Mouse (Mus musculus): ENCODE data around the gene Gfpt1. TPM values are rescaled to one million over a fixed set of nuclear protein-coding genes. Genes with fewer than 3 reads are reported as not detected.
A peak's percentile ranks its signal among the peaks of the same experiment; 100 is the strongest.

Gene Gfpt1
- polyA plus RNA-seq, 1 experiment from 2014 or later, result 24.7 TPM

- 72% methylated on average over 20 of the region's 20 CpGs for WGBS
- peak; percentile 96 for ATAC-seq
- 0 out of 2 replicates have a peak overlapping the region, but pooled peaks have one; percentile 28 for H3K9ac ChIP-seq (ENCODE audit: low read depth, low read length)
- H3K4me3 ChIP-seq (ENCODE audit: low read length), result no peak overlapping the region
- H3K4me2 ChIP-seq (ENCODE audit: low read depth, low read length), result peak overlapping the region; percentile 26
- no peaks in the 10 kb centered on the region for H3K27me3 ChIP-seq (replicated peaks; ENCODE audit: control insufficient read depth, insufficient read depth, low read length)
- no peaks in the 10 kb centered on the region for H3K9me3 ChIP-seq (ENCODE audit: control insufficient read depth, low read length)
- no peaks in the 10 kb centered on the region for H3K36me3 ChIP-seq (ENCODE audit: control insufficient read depth, insufficient read depth, low read length)
- peak overlapping the region; percentile 65 for H3K27ac ChIP-seq (ENCODE audit: low read length)
- H3K4me1 ChIP-seq (ENCODE audit: control insufficient read depth, insufficient read depth, low read length), result 0 out of 2 replicates have a peak, but pooled peaks cover 2% of the 10 kb centered on the region
Observed at GRCm38 (mm10) chr6:87119066-87119837, 76.6 kb downstream of the Gfpt1 start.

- Histone ChIP-seq H3K4me2 (ENCODE audit: low read depth, low read length) (peak overlapping the region; percentile 26), H3K27ac (ENCODE audit: low read length) (peak overlapping the region; percentile 65), H3K27me3 (replicated peaks; ENCODE audit: control insufficient read depth, insufficient read depth, low read length) (no peaks in the 10 kb centered on the region), H3K9ac (ENCODE audit: low read depth, low read length) (0 out of 2 replicates have a peak overlapping the region, but pooled peaks have one; percentile 28), H3K4me3 (ENCODE audit: low read length) (no peak overlapping the region), H3K4me1 (ENCODE audit: control insufficient read depth, insufficient read depth, low read length) (0 out of 2 replicates have a peak, but pooled peaks cover 2% of the 10 kb centered on the region), H3K36me3 (ENCODE audit: control insufficient read depth, insufficient read depth, low read length) (no peaks in the 10 kb centered on the region), H3K9me3 (ENCODE audit: control insufficient read depth, low read length) (no peaks in the 10 kb centered on the region)
- WGBS, result 38% methylated on average over 4 of the region's 4 CpGs
- ATAC-seq, result peak; percentile 62
Observed at GRCm38 (mm10) chr6:87119975-87120374, 77.3 kb downstream of the Gfpt1 start.

GRCm38 (mm10) chr6:87120661-87121060, 78.0 kb downstream of the Gfpt1 start:
- Histone ChIP-seq H3K27ac (ENCODE audit: low read length) (no peak overlapping the region), H3K4me3 (ENCODE audit: low read length) (no peak overlapping the region)
- 84% methylated on average over 6 of the region's 6 CpGs for WGBS

GRCm38 (mm10) chr6:87121961-87122360, 79.3 kb downstream of the Gfpt1 start:
- Histone ChIP-seq H3K4me3 (ENCODE audit: low read length) (no peak overlapping the region), H3K27ac (ENCODE audit: low read length) (no peak overlapping the region), H3K4me1 (ENCODE audit: control insufficient read depth, insufficient read depth, low read length) (peaks cover 3% of the 10 kb centered on the region), H3K9me3 (ENCODE audit: control insufficient read depth, low read length) (no peaks in the 10 kb centered on the region), H3K36me3 (ENCODE audit: control insufficient read depth, insufficient read depth, low read length) (no peaks in the 10 kb centered on the region), H3K4me2 (ENCODE audit: low read depth, low read length) (no peak overlapping the region), H3K9ac (ENCODE audit: low read depth, low read length) (no peak overlapping the region), H3K27me3 (replicated peaks; ENCODE audit: control insufficient read depth, insufficient read depth, low read length) (no peaks in the 10 kb centered on the region)
- no peak for ATAC-seq
- WGBS, result 72% methylated on average over 7 of the region's 7 CpGs

More at GRCm38 (mm10) chr6:87120661-87121060, 78.0 kb downstream of the Gfpt1 start:
- Histone ChIP-seq H3K4me2 (ENCODE audit: low read depth, low read length) (no peak overlapping the region), H3K36me3 (ENCODE audit: control insufficient read depth, insufficient read depth, low read length) (no peaks in the 10 kb centered on the region), H3K9ac (ENCODE audit: low read depth, low read length) (no peak overlapping the region), H3K9me3 (ENCODE audit: control insufficient read depth, low read length) (no peaks in the 10 kb centered on the region), H3K27me3 (replicated peaks; ENCODE audit: control insufficient read depth, insufficient read depth, low read length) (no peaks in the 10 kb centered on the region), H3K4me1 (ENCODE audit: control insufficient read depth, insufficient read depth, low read length) (0 out of 2 replicates have a peak, but pooled peaks cover 2% of the 10 kb centered on the region)
- no peak for ATAC-seq

- Histone ChIP-seq H3K9ac (ENCODE audit: low read depth, low read length) (no peak overlapping the region), H3K9me3 (ENCODE audit: control insufficient read depth, low read length) (no peaks in the 10 kb centered on the region), H3K4me3 (ENCODE audit: low read length) (no peak overlapping the region), H3K27ac (ENCODE audit: low read length) (no peak overlapping the region), H3K36me3 (ENCODE audit: control insufficient read depth, insufficient read depth, low read length) (no peaks in the 10 kb centered on the region), H3K4me1 (ENCODE audit: control insufficient read depth, insufficient read depth, low read length) (peaks cover 12% of the 10 kb centered on the region), H3K27me3 (replicated peaks; ENCODE audit: control insufficient read depth, insufficient read depth, low read length) (no peaks in the 10 kb centered on the region), H3K4me2 (ENCODE audit: low read depth, low read length) (no peak overlapping the region)
- ATAC-seq, result no peak
- WGBS, result 74% methylated on average over 6 of the region's 6 CpGs
Observed at GRCm38 (mm10) chr6:87123406-87123805, 80.8 kb downstream of the Gfpt1 start.

GRCm38 (mm10) chr6:87123973-87124372, 81.3 kb downstream of the Gfpt1 start:
- Histone ChIP-seq H3K27ac (ENCODE audit: low read length) (no peak overlapping the region), H3K9ac (ENCODE audit: low read depth, low read length) (no peak overlapping the region), H3K4me2 (ENCODE audit: low read depth, low read length) (no peak overlapping the region), H3K4me3 (ENCODE audit: low read length) (no peak overlapping the region), H3K4me1 (ENCODE audit: control insufficient read depth, insufficient read depth, low read length) (peaks cover 12% of the 10 kb centered on the region), H3K27me3 (replicated peaks; ENCODE audit: control insufficient read depth, insufficient read depth, low read length) (no peaks in the 10 kb centered on the region), H3K9me3 (ENCODE audit: control insufficient read depth, low read length) (no peaks in the 10 kb centered on the region), H3K36me3 (ENCODE audit: control insufficient read depth, insufficient read depth, low read length) (no peaks in the 10 kb centered on the region)
- 80% methylated on average over 4 of the region's 4 CpGs for WGBS
- no peak for ATAC-seq

GRCm38 (mm10) chr6:87127049-87127753, 84.6 kb downstream of the Gfpt1 start:
- Histone ChIP-seq H3K36me3 (ENCODE audit: control insufficient read depth, insufficient read depth, low read length) (no peaks in the 10 kb centered on the region), H3K4me2 (ENCODE audit: low read depth, low read length) (no peak overlapping the region), H3K4me3 (ENCODE audit: low read length) (no peak overlapping the region), H3K27me3 (replicated peaks; ENCODE audit: control insufficient read depth, insufficient read depth, low read length) (no peaks in the 10 kb centered on the region), H3K27ac (ENCODE audit: low read length) (no peak overlapping the region), H3K4me1 (ENCODE audit: control insufficient read depth, insufficient read depth, low read length) (peaks cover 10% of the 10 kb centered on the region), H3K9me3 (ENCODE audit: control insufficient read depth, low read length) (no peaks in the 10 kb centered on the region), H3K9ac (ENCODE audit: low read depth, low read length) (no peak overlapping the region)
- 34% methylated on average over 8 of the region's 8 CpGs for WGBS
- peak; percentile 79 for ATAC-seq

- Histone ChIP-seq H3K27me3 (replicated peaks; ENCODE audit: control insufficient read depth, insufficient read depth, low read length) (no peaks in the 10 kb centered on the region), H3K4me1 (ENCODE audit: control insufficient read depth, insufficient read depth, low read length) (peaks cover 10% of the 10 kb centered on the region), H3K36me3 (ENCODE audit: control insufficient read depth, insufficient read depth, low read length) (no peaks in the 10 kb centered on the region), H3K4me3 (ENCODE audit: low read length) (no peak overlapping the region), H3K4me2 (ENCODE audit: low read depth, low read length) (no peak overlapping the region), H3K27ac (ENCODE audit: low read length) (no peak overlapping the region), H3K9ac (ENCODE audit: low read depth, low read length) (no peak overlapping the region), H3K9me3 (ENCODE audit: control insufficient read depth, low read length) (no peaks in the 10 kb centered on the region)
- WGBS, result 92% methylated on average over 8 of the region's 8 CpGs
- ATAC-seq, result no peak
Observed at GRCm38 (mm10) chr6:87129861-87130260, 87.2 kb downstream of the Gfpt1 start.

- Histone ChIP-seq H3K27me3 (replicated peaks; ENCODE audit: control insufficient read depth, insufficient read depth, low read length) (no peaks in the 10 kb centered on the region), H3K4me3 (ENCODE audit: low read length) (no peak overlapping the region), H3K27ac (ENCODE audit: low read length) (no peak overlapping the region), H3K9me3 (ENCODE audit: control insufficient read depth, low read length) (no peaks in the 10 kb centered on the region), H3K9ac (ENCODE audit: low read depth, low read length) (no peak overlapping the region), H3K36me3 (ENCODE audit: control insufficient read depth, insufficient read depth, low read length) (no peaks in the 10 kb centered on the region), H3K4me2 (ENCODE audit: low read depth, low read length) (no peak overlapping the region), H3K4me1 (ENCODE audit: control insufficient read depth, insufficient read depth, low read length) (peaks cover 10% of the 10 kb centered on the region)
- WGBS, result 94% methylated on average over 7 of the region's 7 CpGs
- no peak for ATAC-seq
Observed at GRCm38 (mm10) chr6:87130628-87131027, 88.0 kb downstream of the Gfpt1 start.

Data from intestine, embryonic 16.5 days (tissue).